Mouse (Mus musculus) adrenal gland, adult 8-10 months (tissue): ENCODE measurements around the gene Trappc2l. TPM values are rescaled to one million over a fixed set of nuclear protein-coding genes. Genes with fewer than 3 reads are reported as not detected.
A peak's percentile ranks its signal among the peaks of the same experiment; 100 is the strongest.
"Not testable (repeated sequence)": the region's sequence is repeated elsewhere in the genome, so short reads cannot be mapped to it uniquely, and the experiment has no call there.

ENCODE experiments used
- DNase-seq: peaks from one replicate; pipeline ENCODE4 v3.0.0; 2022
- total RNA-seq, 4 experiments: library from RNA; stranded (reverse); gene quantifications; 2 replicates each; pipeline ENCODE4 v1.2.4; 2022

Trappc2l gene
- total RNA-seq = 10 to 100 TPM; 61.7 to 64.9 (median 62.9) TPM

DNA sequence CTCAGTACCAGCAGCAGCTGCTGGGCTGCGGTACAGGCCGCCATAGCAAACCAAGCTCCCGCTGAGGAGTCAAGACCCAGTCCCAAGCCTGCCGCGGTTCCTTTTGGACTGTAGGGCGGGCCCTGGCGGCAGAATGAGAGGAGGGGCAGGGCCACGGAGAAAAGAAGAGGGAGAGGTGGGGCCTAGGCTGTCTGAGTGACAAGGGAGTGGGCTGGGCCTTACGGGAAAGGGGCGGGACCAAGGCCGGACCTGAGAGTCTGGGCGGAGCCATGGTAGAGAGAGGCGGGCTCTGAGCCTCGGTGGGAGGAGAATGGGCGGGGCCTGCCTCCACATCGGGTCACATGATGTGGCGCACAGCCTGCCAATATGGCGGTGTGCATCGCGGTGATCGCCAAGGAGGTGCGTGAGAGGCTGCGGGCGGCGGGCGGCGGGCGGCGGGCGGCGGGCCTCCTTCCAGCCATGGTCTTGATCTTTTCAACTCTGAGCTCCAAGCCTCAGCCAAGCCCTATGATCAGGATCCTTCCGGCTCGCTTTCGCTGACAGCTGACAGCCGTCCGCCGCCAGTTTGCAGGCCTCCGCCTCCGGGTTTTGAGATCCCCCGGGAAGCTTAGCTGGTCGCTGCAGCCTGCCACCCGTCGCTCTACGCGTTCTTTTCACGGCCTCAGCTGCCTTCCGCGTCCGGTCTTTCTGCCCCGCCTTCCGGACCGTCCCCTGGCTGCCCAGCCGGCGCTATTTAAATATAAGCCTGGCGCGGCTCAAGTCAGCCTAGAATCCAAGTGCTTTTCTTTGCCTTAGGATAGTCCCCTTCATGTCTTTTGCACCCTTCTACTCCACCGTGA, at the start of gene Trappc2l, which contains the start of gene Galns:
TSS of gene Trappc2l (plus strand) at position 346 of the 839 bp plus-strand sequence.
TSS of gene Galns (minus strand) at position 169 of the 839 bp plus-strand sequence.
- peak; percentile 95 for DNase-seq

DNA sequence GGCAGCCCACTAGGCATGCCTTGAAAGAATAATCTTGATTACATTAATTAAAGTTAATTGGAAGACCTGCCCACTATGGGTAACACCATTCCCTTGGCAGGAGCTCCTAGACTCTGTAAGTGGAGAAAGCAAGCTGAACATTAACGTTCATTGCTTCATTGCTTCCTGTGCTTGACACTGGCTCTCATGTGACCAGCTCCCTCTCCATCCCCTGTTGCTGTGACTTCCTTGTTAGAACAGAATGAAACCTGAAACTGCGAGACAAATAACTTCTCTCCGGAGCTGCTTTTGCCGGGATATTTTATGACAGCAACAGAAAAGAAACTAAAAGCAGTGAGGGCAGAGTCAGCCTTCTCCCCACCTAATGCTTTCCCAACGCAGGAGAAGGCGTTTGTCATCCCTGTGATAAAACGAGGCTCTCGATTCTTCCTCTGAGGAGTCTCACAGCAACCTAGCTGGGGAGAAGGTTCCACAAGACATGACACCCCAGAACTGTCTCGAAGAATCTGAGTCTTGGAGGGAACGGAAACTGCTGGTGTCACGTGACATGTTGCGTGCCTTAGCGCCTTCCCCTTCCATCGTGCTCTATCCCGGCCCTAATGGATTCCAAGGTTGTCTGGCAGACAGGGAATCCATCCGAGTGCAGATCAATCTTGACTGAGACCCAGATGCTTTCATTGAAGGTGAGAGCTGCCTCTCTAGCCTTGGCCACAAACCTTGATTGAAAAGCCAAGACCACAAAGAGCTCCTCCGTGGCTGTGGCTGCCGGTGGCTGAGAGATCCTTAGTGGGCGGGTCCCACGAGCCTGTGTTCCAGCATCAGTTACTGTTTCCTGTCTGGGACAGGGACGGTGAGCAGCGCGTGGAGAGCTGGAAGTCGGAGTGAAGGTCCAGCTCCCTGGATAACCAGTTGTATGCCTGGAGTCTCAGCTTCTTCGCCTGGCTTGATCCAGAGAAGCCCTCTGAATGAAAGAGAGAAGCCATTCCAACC, 46.8 kb upstream of the Trappc2l start:
- DNase-seq = no peak

DNA sequence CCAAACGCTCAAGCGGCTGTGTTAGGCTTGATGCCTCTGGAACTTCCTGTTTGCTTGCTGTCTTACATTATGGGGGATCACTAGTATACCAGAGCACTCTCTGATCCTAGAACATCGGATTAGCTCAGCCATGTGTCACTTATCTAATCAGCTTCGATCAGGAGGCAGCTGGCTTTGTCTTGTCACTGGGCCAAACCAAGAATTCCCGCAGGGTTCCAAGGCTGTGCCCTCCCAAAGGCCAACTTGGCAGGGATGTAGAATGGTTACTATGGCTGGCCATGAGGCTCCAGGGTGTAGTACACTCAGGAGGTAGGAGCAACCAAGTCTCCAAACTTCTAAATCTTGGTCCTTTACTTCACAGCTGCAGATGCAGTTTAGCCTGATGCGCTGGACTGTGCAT, 44.7 kb upstream of the Trappc2l start:
- DNase-seq = no peak

DNA sequence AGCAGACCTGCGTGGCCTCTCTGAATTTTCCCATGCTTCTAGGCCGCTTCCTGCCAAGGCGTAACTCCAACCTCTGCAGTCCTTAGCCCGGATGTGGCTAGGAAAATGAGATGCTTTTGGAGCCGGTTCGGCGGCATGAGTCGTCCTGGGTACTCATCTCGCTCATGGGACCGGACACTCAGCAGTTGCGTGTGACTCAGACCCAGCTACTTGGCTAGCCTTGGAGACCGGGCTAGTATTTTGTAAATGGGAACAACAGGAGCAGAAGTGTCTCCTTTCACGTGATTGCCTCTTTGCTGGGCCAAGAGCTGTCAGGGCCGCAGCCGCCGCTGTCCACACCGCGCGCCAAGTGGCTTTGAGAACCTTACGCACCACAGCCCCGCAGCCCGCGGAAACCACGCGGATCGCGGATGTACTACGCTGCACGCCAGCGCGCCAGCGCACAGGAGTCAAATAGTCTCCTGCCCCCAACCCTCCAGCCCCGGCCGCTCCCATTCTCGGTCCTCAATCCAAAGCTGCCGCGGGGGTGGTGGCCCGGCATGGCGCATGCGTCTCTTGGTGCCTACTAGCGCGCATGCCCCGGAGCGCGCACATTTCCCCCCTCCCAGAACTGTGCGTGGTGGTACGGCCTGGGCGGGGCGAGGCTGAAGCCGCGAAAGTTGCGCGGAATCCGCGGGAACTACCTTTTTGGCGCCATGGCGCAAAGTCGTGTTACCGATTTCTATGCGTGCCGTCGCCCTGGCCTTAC, 43.9 kb upstream of the Trappc2l start, which contains the start of gene Cdt1:
TSS of gene Cdt1 (plus strand) at position 655 of the 748 bp plus-strand sequence.
- peak; percentile 93 for DNase-seq

DNA sequence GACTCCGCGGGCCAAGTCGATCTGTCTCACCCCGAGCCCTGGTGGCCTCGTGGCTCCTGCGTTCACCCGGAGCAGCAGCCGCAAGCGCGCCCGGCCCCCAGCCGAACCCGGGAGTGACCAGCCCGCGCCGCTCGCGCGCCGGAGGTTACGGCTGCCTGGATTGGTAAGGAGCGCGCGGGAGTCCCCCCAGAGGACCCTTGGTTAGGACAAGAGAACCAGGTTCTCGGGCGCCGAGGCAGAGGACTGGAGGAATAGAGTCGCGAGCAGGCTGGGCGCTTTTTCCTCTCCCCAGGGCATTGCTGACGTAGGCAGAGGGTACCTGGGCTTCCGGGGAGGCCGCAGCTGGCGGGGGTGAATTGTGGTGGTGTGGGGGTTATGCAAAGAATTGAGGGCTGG, 43.3 kb upstream of the Trappc2l start:
- no peak for DNase-seq

DNA sequence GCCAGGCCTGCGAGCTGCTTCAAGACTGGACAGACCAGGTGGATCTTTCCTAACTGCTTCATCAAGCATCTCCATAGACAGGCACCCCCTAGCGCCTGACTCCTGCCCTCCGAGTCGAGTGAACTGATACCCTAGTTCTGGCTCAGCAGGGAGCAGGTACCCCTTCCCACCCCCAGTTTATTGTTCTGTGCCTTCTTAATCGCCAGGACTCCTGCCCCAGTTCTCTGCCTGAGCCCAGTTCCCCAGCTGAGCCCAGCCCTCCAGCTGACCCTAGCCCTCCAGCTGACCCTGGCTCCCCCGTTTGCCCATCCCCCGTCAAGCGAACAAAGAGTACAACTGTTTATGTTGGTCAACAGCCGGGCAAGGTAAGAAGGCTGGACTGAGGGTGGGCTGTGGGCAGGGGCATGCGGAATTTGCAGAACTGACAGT, 42.5 kb upstream of the Trappc2l start:
- no peak for DNase-seq

DNA sequence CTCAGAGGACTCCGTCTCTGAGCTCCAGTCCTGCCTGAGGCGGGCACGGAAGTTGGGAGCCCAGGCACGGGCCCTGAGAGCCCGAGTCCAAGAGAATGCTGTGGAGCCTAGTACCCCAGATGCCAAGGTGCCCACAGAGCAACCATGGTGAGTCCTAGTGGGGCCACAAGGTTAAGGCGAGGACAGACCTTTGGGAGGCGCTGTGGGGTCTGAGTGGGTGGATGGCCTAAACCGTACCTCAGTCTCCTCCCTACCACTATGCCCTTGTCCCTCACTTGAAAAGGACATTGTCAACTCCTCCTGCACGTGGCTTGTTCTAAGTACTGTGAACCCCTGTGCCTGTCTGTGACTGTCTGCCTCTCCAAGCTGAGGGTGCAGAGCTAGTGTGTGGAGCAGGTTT, 42.1 kb upstream of the Trappc2l start:
- DNase-seq = no peak

DNA sequence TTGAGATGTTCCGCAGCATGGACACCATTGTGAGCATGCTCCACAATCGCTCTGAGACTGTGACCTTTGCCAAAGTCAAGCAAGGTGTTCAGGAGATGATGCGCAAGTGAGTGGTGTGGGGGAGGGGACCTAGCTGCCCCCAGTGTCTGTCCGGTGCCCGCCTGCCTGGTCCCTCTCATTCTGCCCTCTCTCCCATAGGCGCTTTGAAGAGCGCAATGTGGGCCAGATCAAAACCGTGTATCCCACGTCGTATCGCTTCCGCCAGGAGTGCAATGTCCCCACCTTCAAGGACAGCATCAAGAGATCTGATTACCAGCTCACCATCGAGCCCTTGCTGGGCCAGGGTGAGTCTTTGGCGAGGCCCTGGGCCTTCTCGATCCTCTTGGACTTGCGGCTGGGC, 41.4 kb upstream of the Trappc2l start:
- DNase-seq = no peak

DNA sequence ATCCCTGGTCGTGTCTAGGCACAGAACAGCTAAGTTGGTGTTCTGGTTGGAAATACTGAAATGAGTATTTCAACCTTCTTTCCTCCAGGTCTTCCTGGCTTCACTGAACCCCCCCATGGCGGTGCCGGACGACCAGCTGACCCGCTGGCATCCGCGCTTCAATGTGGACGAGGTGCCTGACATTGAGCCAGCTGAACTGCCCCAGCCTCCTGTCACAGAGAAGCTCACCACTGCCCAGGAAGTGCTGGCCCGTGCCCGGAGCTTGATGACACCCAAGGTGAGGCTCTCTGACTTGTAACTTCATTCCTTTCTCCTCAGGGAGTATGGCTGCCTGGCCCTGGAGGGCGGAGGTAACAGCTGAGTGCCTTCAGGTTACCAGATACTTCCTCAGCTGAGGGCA, 40.3 kb upstream of the Trappc2l start:
- no peak for DNase-seq

DNA sequence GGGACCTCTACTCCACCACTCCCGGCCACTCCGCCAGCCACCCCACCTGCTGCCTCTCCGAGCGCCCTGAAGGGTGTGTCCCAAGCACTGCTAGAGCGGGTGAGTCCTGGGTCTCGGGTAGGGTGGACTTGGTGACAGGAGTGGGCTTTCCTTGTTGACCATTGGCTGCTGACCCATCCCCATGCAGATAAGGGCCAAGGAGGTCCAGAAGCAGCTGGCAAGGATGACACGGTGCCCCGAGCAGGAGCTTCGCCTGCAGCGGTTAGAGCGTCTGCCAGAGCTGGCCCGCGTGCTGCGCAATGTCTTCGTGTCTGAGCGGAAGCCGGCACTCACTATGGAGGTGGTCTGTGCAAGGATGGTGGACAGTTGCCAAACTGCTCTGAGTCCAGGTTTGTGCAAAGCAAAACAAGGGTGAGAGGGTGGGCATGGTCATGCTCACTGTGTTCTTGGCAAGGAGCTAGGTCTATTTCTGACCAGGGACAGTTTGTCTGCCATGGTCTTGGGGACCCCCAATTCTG, 39.6 kb upstream of the Trappc2l start:
- no peak for DNase-seq

DNA sequence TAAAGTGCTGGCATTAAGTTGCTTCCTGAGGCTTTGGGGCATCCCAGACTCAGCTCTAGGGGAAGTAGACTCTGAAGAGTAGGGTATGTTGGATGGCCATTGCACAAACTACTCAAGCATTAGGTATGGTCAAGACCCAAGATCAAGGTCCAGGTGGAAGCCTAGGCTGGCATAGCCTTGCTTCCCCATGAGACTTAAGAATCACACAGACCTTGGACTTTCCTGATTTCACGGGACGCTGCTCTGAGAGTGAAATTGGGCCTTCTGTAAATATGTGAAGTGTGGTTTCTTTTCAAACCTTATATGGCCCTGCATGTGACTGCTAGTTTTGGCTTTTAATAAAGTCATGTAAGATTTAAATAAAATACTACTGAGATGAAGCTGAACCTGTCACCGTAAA, 38.7 kb upstream of the Trappc2l start:
- DNase-seq = no peak

DNA sequence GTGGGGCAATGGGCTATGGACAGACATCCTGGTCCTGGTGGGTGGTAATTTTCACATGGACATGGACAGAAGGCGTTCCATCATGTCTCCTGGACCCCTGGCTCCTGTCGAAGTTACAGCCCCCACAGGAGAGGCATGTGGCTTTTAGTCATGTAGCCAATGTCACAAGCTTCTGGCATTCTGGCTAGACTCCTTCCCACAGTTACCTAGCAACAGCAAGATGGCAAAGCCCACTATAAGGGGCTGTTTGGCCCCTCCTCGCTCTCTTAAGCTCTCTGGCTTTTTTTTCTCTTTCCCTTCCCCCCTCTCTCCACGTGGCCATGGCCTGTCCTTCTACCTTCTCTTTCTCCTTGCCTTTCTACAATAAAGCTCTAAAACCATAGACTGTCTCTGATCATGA, 38.3 kb upstream of the Trappc2l start:
- DNase-seq = not testable (repeated sequence)

DNA sequence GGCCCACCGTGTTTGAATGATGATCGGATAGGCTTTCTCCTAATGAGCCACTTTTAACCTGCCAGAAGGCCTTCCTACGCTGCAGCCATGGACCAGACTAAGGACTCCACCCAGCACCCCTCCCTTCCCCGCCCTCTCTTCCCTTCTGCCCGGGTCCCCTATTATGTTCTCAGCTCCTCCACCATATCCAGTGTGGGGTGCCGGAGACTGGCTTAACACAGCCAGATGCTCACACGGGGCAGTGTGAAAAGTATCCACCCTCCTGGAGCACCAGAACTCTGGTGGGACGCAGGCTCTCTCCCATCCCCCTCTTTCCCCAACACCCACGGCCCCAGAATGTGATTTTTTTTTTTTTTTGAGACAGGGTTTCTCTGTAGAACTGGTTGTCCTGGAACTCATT, 37.9 kb upstream of the Trappc2l start:
- no peak for DNase-seq

DNA sequence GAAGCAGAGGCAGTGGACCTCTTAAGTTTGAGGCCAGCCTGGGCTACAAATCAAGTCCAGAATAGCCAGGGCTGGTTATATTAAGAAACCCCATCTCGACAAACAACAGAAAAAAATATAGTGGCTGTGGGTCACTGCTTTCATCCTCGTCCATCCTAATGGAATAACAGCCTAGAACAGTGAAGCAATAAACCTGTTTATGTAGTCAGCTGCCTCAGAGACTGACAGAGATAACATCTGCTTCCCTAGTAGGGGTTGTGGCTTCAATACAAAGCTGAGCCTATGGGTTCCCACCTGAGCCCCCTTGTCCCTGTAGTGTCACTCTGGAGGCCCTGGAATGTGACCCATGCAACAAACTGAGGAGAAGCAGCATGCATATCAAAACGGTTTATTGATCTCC, 37.2 kb upstream of the Trappc2l start:
- no peak for DNase-seq

DNA sequence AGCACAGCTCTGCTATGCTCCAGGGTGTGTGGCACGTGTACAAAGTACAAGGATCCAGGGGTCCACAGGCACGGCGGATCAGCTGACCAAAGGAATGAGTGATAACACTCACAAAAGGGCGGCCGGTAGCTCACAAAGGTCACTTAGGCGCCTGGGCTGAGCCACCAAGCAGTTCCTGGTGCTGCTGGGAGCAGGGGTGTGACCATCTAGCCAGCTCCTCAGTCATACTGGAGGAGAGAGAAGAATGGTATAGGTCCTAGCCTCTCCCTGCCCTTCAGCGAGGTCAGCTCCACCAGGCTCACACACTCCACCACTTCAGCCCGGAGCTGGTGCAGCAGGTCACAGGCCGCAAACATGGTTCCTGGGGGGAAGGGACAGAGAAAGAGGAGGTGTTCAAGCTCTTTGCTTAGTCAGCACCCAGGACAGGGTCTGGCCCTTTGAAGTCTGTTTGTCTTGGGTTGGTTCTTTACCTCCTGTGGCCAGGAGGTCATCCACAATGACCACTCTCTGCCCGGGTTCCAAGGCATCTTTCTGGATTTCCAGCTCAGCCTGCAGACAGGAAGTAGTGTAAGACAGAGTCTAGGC, 36.7 kb upstream of the Trappc2l start:
- DNase-seq = no peak

DNA sequence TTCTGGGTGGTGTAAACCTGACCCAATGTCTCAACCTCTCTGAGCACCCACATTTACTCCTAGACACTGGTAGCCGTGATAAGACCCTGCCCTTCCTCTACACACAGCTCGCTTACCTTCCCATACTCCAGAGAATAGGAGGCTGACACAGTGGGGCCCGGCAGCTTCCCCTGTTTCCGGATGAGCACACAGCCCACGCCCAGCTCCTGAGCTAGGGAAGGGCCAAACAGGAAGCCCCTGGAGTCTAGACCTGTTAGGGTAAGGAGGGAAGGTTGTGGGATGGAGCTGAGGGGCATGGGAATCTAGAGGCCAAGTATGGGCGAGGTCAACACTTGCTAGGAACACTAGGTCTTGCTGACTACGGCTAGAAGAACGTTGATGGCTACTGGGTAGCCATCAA, 36.2 kb upstream of the Trappc2l start:
- DNase-seq = no peak

DNA sequence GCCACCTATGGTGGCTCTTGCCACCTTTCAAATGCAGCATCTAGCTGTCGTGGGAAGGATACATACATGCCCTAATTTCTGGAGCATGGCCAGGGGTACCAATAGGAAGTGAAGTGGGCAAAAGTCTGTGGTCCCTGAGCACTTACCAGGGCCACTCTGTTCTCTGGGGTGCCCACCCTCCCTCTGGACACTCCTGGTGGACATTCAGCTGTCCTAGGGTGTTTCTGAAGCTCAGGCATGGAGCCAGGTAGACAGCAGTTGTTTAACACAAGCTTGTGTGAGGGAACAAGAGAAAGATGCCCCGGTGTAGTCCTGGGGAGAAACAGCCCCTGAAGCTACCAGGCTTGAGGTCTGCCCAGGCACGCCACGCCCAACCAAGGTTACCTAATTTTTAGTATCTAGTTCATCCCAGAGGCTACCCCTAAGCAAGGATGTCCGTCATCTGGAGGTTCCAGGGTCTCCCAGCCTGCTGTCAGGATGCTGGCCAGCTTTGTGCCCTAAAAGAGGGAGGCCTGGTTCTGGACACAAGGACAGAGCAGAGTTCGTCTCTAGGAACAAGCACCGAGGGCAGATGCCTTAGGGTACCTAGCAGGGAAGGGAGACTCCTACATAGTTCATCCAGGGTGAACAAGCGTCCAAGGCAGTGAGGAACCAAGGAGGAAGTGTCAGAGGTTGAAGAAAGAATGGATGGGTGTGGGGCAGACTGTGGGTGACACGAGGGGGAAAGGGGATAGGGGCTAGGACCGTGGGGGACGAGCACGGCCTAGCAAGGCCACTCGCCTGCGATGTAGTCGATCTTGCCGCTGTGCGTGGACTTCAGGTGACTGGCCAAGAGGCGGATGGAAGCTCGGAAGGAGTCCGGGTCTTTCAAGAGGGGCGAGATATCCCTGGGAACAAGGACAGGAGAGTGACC, 35.4 kb upstream of the Trappc2l start:
- DNase-seq = no peak

DNA sequence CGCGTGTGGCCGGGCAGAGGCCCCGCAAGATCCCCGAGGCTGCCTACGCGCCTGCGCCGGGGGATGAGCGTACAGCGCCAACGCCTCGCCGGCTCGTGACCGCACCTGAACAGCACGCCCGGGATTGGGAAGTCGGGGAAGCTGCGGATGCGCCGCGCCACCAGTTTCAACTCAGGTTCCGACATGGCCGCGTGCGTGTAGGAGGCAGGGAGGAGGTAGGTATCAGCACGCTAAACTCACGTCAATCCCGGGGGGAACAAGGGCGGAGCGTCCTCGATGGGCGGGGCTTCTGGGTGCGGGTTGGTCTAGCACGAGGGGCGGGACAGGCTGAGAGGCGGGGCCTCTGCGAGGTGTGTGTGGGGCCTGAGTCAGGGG, 34.8 kb upstream of the Trappc2l start, which contains the start of gene Aprt:
TSS of gene Aprt (minus strand) at position 262 of the 375 bp plus-strand sequence.
- DNase-seq = peak; percentile 95

DNA sequence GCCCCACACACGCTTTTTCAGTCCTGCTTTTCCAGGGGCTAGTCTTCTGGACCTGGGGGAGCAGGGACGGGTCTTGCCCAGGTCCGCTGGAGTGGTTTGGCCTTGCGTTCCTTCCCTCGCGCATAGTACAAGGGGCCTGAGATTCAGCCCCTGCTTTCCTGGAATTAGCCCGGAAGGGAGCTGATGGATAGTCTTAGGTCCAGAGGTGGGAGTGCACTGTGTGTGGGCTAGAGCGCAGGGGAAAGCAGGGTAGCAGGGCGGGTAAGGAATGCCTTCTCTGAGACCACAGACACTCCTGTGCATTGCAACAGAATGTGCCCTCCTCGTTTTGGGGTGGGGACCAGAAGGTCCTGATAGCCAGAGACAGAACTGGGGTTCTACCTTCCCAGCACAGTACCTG, 34.3 kb upstream of the Trappc2l start:
- DNase-seq = no peak

DNA sequence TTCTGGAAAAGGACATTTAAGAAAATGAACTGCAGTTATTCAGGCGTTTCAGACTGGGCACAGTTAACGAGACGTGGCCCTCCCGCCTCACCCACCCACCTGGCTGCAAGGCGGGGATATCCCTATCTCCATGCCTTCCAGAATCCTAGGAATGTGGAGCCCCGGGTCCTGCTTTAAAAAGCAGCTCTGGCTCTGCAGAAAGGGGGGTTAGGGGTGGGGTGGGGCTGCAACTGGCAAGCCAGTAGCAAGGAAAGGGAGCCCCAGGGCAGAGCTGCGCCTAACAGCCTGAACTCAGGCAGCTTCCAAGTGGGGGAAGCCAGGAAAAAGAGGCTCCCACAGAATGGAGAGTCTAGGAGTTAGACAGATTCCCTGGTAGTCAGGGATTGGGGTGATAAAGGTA, 32.2 kb upstream of the Trappc2l start:
- DNase-seq = no peak

DNA sequence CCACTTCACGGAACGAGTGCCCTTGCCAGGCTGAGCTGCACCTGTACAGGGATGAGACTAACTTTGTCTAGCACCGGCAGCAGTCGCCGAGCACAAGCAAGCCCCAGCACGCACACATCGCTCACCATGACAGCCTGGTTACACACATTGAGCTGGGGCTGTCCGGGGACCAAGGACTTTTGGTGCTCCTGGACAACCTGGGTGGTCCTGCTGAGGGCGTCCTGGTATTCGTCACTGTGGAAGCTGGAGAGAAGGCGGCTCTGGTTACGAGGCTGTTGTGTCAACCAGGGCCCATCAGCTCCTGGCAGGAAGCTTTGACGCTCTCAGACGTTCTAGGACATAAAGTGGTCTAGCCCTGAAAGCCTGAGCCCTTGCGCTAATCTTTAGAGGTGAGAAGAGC, 30.5 kb upstream of the Trappc2l start:
- DNase-seq = no peak
